Mouse (Mus musculus) liver, postnatal 0 days (tissue): Measurements from ENCODE around the gene Eid1.

ENCODE experiments used
- CTCF ChIP-seq: sonication (generic); IDR thresholded peaks from 2 replicates; pipeline ENCODE4 v1.5.1; 2016; ENCODE audit warnings: antibody characterized with exemption, low read depth
- EP300 ChIP-seq: IDR thresholded peaks from 2 replicates; pipeline ENCODE4 v1.6.1; 2016; ENCODE audit warnings: antibody characterized with exemption, low read depth, mild to moderate bottlenecking

- no peak for TF ChIP-seq EP300
- no peak for TF ChIP-seq CTCF
Measured at GRCm38 (mm10) chr2:125661156-125661555, 11.7 kb upstream of the Eid1 start.
